ENCODE assay signal across 22 mouse cellular contexts in the genomic region with DNA sequence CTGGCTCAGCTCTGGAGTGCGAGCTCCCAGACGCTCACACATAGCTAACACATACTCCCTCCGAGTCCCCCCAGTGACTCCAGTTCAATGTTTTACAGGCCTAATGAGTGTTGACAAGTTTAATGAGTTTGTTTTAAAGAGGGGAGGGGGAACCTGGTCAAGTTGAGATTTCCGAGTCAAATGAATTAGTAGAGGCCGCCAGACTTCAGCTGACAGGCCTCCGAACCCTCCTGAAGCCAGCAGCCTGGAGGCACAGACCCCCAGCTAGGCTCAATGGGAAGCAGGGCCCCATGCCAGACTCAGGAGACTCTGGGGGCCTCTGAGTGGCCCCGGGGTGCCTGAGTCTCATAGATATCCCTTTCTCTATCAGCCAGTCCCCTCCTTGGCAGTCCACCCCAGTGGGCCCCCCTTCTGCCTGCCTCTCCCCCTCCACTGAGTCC. TPM values are rescaled to one million over a fixed set of nuclear protein-coding genes. Genes with fewer than 3 reads are reported as not detected.
DNase-seq lines count a peak whose midpoint lies in the region; ATAC-seq lines count a peak whose summit lies in the region.
"Had no signal": no experiment of that assay in that cellular context is flagged by ENCODE, and none has a peak within 500 bp of the region (broad histone marks: within the 10 kb centered on the region; RNA-seq: fewer than 3 reads in every experiment).

No protein-coding gene starts in this region.

- H3K27me3 ChIP-seq in forebrain, embryonic 12.5 days: peaks cover 89% of the 10 kb centered on the region
- peaks cover 76% of the 10 kb centered on the region for H3K27me3 ChIP-seq in forebrain, embryonic 11.5 days (ENCODE audit: control insufficient read depth, insufficient read depth, low read length)
- peaks cover 59% of the 10 kb centered on the region for H3K27me3 ChIP-seq in embryonic facial prominence, embryonic 11.5 days (ENCODE audit: control insufficient read depth, insufficient read depth, low read length)
- H3K27me3 ChIP-seq in hindbrain, embryonic 11.5 days (ENCODE audit: control insufficient read depth, insufficient read depth, low read length): peaks cover 55% of the 10 kb centered on the region
- H3K27me3 ChIP-seq in midbrain, embryonic 15.5 days (replicated peaks): peaks cover 53% of the 10 kb centered on the region

- intact Hi-C loops in left cerebral cortex, postnatal 25 days (cut with DNase I): no loop called here

- DNase-seq in forebrain, embryonic 11.5 days (ENCODE audit: low spot score): no peak
- DNase-seq in embryonic facial prominence, embryonic 11.5 days (ENCODE audit: low spot score): peak; percentile 44
- no peak for DNase-seq in hindbrain, embryonic 11.5 days (ENCODE audit: low spot score)
- no peak for DNase-seq in right cerebral cortex, adult 2 months (ENCODE audit: low spot score in 2 of 2)
- DNase-seq in left cerebral cortex, postnatal 25 days (ENCODE audit: low spot score in 2 of 2): no peak
- DNase-seq in lung, postnatal 36 days: no peak
- DNase-seq: adrenal gland, postnatal 36 days; cerebellum, postnatal 10 days; gastrocnemius, postnatal 36 days; kidney, postnatal 10 days; right cerebral cortex, postnatal 14 days had no signal

- H3K4me1 ChIP-seq in forebrain, embryonic 12.5 days: peaks cover 82% of the 10 kb centered on the region
- peaks cover 32% of the 10 kb centered on the region for H3K4me1 ChIP-seq in forebrain, embryonic 11.5 days (replicated peaks; ENCODE audit: control insufficient read depth, insufficient read depth, low read length)
- peaks cover 8% of the 10 kb centered on the region for H3K4me1 ChIP-seq in embryonic facial prominence, embryonic 11.5 days (ENCODE audit: control insufficient read depth, insufficient read depth, low read length)
- peaks cover 20% of the 10 kb centered on the region for H3K4me1 ChIP-seq in hindbrain, embryonic 11.5 days (replicated peaks; ENCODE audit: control insufficient read depth, insufficient read depth, low read length)
- peaks cover 30% of the 10 kb centered on the region for H3K4me1 ChIP-seq in midbrain, embryonic 15.5 days
- H3K4me1 ChIP-seq: intestine, embryonic 15.5 days had no signal

- 9% methylated on average over 7 of the region's 7 CpGs for WGBS in forebrain, embryonic 12.5 days
- 4% methylated on average over 7 of the region's 7 CpGs for whole genome bisulfite sequencing in forebrain, embryonic 11.5 days
- 9% methylated on average over 7 of the region's 7 CpGs for WGBS in embryonic facial prominence, embryonic 11.5 days
- WGBS in hindbrain, embryonic 11.5 days: 5% methylated on average over 7 of the region's 7 CpGs
- WGBS in midbrain, embryonic 15.5 days: 8% methylated on average over 7 of the region's 7 CpGs

- H3K4me2 ChIP-seq in forebrain, embryonic 12.5 days: no peak overlapping the region
- H3K4me2 ChIP-seq in forebrain, embryonic 11.5 days (ENCODE audit: low read depth, low read length, severe bottlenecking): no peak overlapping the region
- no peak overlapping the region for H3K4me2 ChIP-seq in embryonic facial prominence, embryonic 11.5 days (ENCODE audit: low read depth, low read length)
- no peak overlapping the region for H3K4me2 ChIP-seq in hindbrain, embryonic 11.5 days (replicated peaks; ENCODE audit: low read depth, low read length)
- H3K4me2 ChIP-seq in midbrain, embryonic 15.5 days: no peak overlapping the region
- H3K4me2 ChIP-seq: heart, embryonic 11.5 days; intestine, embryonic 15.5 days; lung, embryonic 15.5 days had no signal

- no peaks in the 10 kb centered on the region for H3K36me3 ChIP-seq in forebrain, embryonic 12.5 days (replicated peaks)
- H3K36me3 ChIP-seq in forebrain, embryonic 11.5 days (ENCODE audit: control insufficient read depth, insufficient read depth, low read length): no peaks in the 10 kb centered on the region
- H3K36me3 ChIP-seq in embryonic facial prominence, embryonic 11.5 days (replicated peaks; ENCODE audit: control insufficient read depth, insufficient read depth, low read depth, low read length): no peaks in the 10 kb centered on the region
- H3K36me3 ChIP-seq in hindbrain, embryonic 11.5 days (ENCODE audit: control insufficient read depth, insufficient read depth, low read length): no peaks in the 10 kb centered on the region
- no peaks in the 10 kb centered on the region for H3K36me3 ChIP-seq in midbrain, embryonic 15.5 days (replicated peaks)
- H3K36me3 ChIP-seq: intestine, embryonic 15.5 days; lung, embryonic 15.5 days had no signal

- ATAC-seq in forebrain, embryonic 12.5 days (ENCODE audit: low FRiP score): 0 out of 2 replicates have a peak, but pooled peaks have one; percentile 16
- ATAC-seq in forebrain, embryonic 11.5 days (replicated peaks; ENCODE audit: low FRiP score): no peak
- no peak for ATAC-seq in embryonic facial prominence, embryonic 11.5 days (replicated peaks; ENCODE audit: insufficient number of reproducible peaks, low FRiP score, low TSS enrichment, low read depth)
- ATAC-seq in hindbrain, embryonic 11.5 days (ENCODE audit: low FRiP score): no peak
- no peak for ATAC-seq in midbrain, embryonic 15.5 days (replicated peaks)
- ATAC-seq: activated CD4-positive, CD25-positive, alpha-beta regulatory T cell, adult 4 months; intestine, embryonic 15.5 days had no signal

- H3K9me3 ChIP-seq in forebrain, embryonic 12.5 days: no peaks in the 10 kb centered on the region
- no peaks in the 10 kb centered on the region for H3K9me3 ChIP-seq in forebrain, embryonic 11.5 days (ENCODE audit: control insufficient read depth, low read length)
- no peaks in the 10 kb centered on the region for H3K9me3 ChIP-seq in embryonic facial prominence, embryonic 11.5 days (replicated peaks; ENCODE audit: control insufficient read depth, low read length)
- no peaks in the 10 kb centered on the region for H3K9me3 ChIP-seq in hindbrain, embryonic 11.5 days (ENCODE audit: control insufficient read depth, low read length)
- H3K9me3 ChIP-seq in midbrain, embryonic 15.5 days: no peaks in the 10 kb centered on the region
- H3K9me3 ChIP-seq: intestine, embryonic 15.5 days; lung, embryonic 15.5 days had no signal

- H3K4me3 ChIP-seq in forebrain, embryonic 12.5 days (replicated peaks): no peak overlapping the region
- no peak overlapping the region for H3K4me3 ChIP-seq in forebrain, embryonic 11.5 days (ENCODE audit: low read depth, low read length)
- no peak overlapping the region for H3K4me3 ChIP-seq in embryonic facial prominence, embryonic 11.5 days (ENCODE audit: low read depth, low read length)
- no peak overlapping the region for H3K4me3 ChIP-seq in hindbrain, embryonic 11.5 days (ENCODE audit: low read depth, low read length)
- H3K4me3 ChIP-seq in midbrain, embryonic 15.5 days: no peak overlapping the region
- H3K4me3 ChIP-seq: intestine, embryonic 15.5 days; lung, embryonic 15.5 days had no signal

- H3K27ac ChIP-seq in forebrain, embryonic 12.5 days: 0 out of 2 replicates have a peak overlapping the region, but pooled peaks have one; percentile 25
- no peak overlapping the region for H3K27ac ChIP-seq in forebrain, embryonic 11.5 days (ENCODE audit: low read depth, low read length)
- H3K27ac ChIP-seq in embryonic facial prominence, embryonic 11.5 days (replicated peaks; ENCODE audit: low read depth, low read length): no peak overlapping the region
- H3K27ac ChIP-seq in hindbrain, embryonic 11.5 days (ENCODE audit: low read depth, low read length): peak overlapping the region; percentile 78
- peak overlapping the region; percentile 21; the same call in 1 of the 2 replicates for H3K27ac ChIP-seq in midbrain, embryonic 15.5 days
- H3K27ac ChIP-seq: intestine, embryonic 15.5 days; lung, embryonic 15.5 days had no signal

- H3K9ac ChIP-seq in forebrain, embryonic 12.5 days: no peak overlapping the region
- H3K9ac ChIP-seq in forebrain, embryonic 11.5 days (ENCODE audit: low read length): no peak overlapping the region
- no peak overlapping the region for H3K9ac ChIP-seq in embryonic facial prominence, embryonic 11.5 days (replicated peaks; ENCODE audit: low read length)
- H3K9ac ChIP-seq in hindbrain, embryonic 11.5 days (ENCODE audit: low read depth, low read length): no peak overlapping the region
- H3K9ac ChIP-seq in midbrain, embryonic 15.5 days: no peak overlapping the region
- H3K9ac ChIP-seq: intestine, embryonic 15.5 days; lung, embryonic 15.5 days had no signal

RNA-seq across cellular contexts. Expression of a gene that starts 23.9 kb away (rescaled TPM):
- 0.37 and 0.43 TPM in 2 replicates for polyA plus RNA-seq in forebrain, embryonic 12.5 days (2016; fragmentation: Nextera tagmentation; extraction: Ambion mirVana)
- 0.57 and 0.73 TPM in 2 replicates for polyA plus RNA-seq in forebrain, embryonic 11.5 days (2014; fragmentation: Nextera tagmentation; extraction: Ambion mirVana)
- polyA plus RNA-seq in embryonic facial prominence, embryonic 11.5 days (2014; fragmentation: Nextera tagmentation; extraction: Ambion mirVana): 1.9 and 2.0 TPM in 2 replicates
- polyA plus RNA-seq in hindbrain, embryonic 11.5 days (2014; fragmentation: Nextera tagmentation; extraction: Ambion mirVana): 2.2 and 2.7 TPM in 2 replicates
- 3.5 and 3.8 TPM in 2 replicates for polyA plus RNA-seq in midbrain, embryonic 15.5 days (2015; fragmentation: Nextera tagmentation; extraction: Ambion mirVana)
- total RNA-seq in left cerebral cortex, postnatal 25 days (2021): not detected
- total RNA-seq: adrenal gland, postnatal 36 days; heart, postnatal 25 days; left cerebral cortex, postnatal 10 days; liver, adult 2 months; megakaryocyte-erythroid progenitor cell, adult 5-6 weeks had no signal
- polyA plus RNA-seq: activated CD4-positive, CD25-positive, alpha-beta regulatory T cell, adult 4 months; intestine, embryonic 15.5 days; liver, adult 2 months; urinary bladder, adult 2 months had no signal

Comparison
In these comparisons a context has a peak if more than half of its experiments do, and no peak if none do; other contexts are left out.
1. H3K27ac ChIP-seq: peak in forebrain, embryonic 12.5 days (single experiment), hindbrain, embryonic 11.5 days (single experiment) and midbrain, embryonic 15.5 days (single experiment); none in forebrain, embryonic 11.5 days (single experiment) and embryonic facial prominence, embryonic 11.5 days (single experiment).